Mouse (Mus musculus) liver, embryonic 13.5 days (tissue): Measurements from ENCODE around the gene Zfp526. TPM values are rescaled to one million over a fixed set of nuclear protein-coding genes. Genes with fewer than 3 reads are reported as not detected.

ENCODE experiments used
- ATAC-seq: fragments of 200-750 bp; cut with Nextera tagmentation; 2 replicates; pipeline ENCODE4 v1.8.0; 2017; ENCODE audit warnings: low read depth, mild to moderate bottlenecking, moderate number of reproducible peaks, moderate library complexity
- DNase-seq: peaks from one replicate; pipeline ENCODE4 v3.0.0; 2022
- H3K27ac ChIP-seq: fragments of 300-500 bp; sonication (generic); 2 replicates; pipeline ENCODE4 v1.5.1; 2015; ENCODE audit warnings: moderate library complexity, mild to moderate bottlenecking, inconsistent platforms
- H3K27me3 ChIP-seq: fragments of 300-500 bp; sonication (generic); 2 replicates; pipeline ENCODE4 v1.6.1; 2015; ENCODE audit warnings: mild to moderate bottlenecking, inconsistent platforms
- H3K36me3 ChIP-seq: fragments of 300-500 bp; sonication (generic); 2 replicates; pipeline ENCODE4 v1.6.1; 2015; ENCODE audit warnings: mild to moderate bottlenecking, inconsistent platforms
- H3K4me1 ChIP-seq: fragments of 300-500 bp; sonication (generic); replicated peaks from 2 replicates; pipeline ENCODE4 v1.6.1; 2015; ENCODE audit warnings: inconsistent platforms
- H3K4me2 ChIP-seq: fragments of 300-500 bp; sonication (generic); 2 replicates; pipeline ENCODE4 v1.6.1; 2015; ENCODE audit warnings: inconsistent platforms, mild to moderate bottlenecking, moderate library complexity
- H3K4me3 ChIP-seq: fragments of 300-500 bp; sonication (generic); replicated peaks from 2 replicates; pipeline ENCODE4 v1.5.1; 2015; ENCODE audit warnings: mild to moderate bottlenecking, inconsistent platforms
- H3K9ac ChIP-seq: fragments of 300-500 bp; sonication (generic); 2 replicates; pipeline ENCODE4 v1.6.1; 2015; ENCODE audit warnings: mild to moderate bottlenecking, inconsistent platforms
- H3K9me3 ChIP-seq: fragments of 300-500 bp; sonication (generic); replicated peaks from 2 replicates; pipeline ENCODE4 v1.6.1; 2016; ENCODE audit warnings: inconsistent platforms
- WGBS: fragments of 180-500 bp; shearing (Covaris S2); methylation state at CpG from one replicate; pipeline ENCODE4 v1.1.7; 2015; ENCODE audit not compliant: insufficient replicate concordance; 5-methylcytosine and 5-hydroxymethylcytosine counted together
- polyA plus RNA-seq: library from polyadenylated mRNA; unstranded; fragments of >200 nt; fragmentation: Nextera tagmentation; extraction: Ambion mirVana; gene quantifications from 2 replicates; pipeline ENCODE4 v1.2.1, GENCODE M21; 2015

Zfp526 gene
- polyA plus RNA-seq, 1 experiment from 2014 or later, result 2.0 TPM

DNA sequence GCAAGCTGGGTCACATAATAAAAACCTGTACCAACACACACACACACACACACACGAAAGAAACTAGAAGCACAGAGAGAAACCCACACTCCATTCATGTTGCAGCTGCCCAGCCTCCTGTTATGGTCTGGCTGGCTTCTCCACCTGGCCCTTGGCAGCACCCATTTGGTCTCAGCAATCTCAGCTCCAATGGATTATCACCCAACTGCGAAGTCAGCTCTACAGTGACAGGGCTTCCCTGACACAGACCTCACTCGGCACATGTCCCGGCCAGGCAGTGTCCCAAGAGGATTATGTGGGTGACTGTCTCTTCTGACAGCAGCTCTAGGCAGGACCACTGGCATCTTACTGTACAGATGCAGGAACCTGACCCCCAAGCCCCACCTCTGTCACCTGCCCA is 10.7 kb upstream of the Zfp526 start:
- no peaks in the 10 kb centered on the region for H3K9me3 ChIP-seq
- H3K4me3 ChIP-seq, result peak overlapping the region; percentile 48; the same call in 1 of the 2 replicates
- ATAC-seq (no peak), DNase-seq (no peak)
- peaks cover 99% of the 10 kb centered on the region for H3K36me3 ChIP-seq
- H3K4me1 ChIP-seq, result peaks cover 93% of the 10 kb centered on the region
- H3K9ac ChIP-seq, result peak overlapping the region; percentile 67; the same call in 1 of the 2 replicates
- no peaks in the 10 kb centered on the region for H3K27me3 ChIP-seq
- H3K27ac ChIP-seq, result peak overlapping the region; percentile 93
- 88% methylated on average over 4 of the region's 4 CpGs for WGBS
- peak overlapping the region; percentile 72 for H3K4me2 ChIP-seq

DNA sequence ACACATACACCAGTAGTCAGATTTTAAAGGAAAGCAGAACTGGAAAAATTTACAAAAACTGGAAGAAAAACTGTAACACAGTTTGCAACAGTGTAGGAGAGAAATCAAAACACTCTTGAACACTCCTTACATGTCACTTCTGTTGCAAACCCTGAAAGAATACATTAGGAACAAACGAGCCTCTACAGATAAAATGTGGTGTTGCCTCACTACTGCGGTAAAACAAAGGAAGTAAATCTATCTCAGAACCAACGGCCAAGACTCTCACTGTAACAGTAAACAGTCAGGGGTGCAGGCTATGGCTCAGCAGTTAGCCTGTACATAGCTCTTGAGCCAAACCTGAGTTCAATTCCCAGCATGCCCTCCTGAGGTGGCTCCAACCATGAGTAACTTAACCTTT is 8.1 kb upstream of the Zfp526 start:
- no peak overlapping the region for H3K9ac ChIP-seq
- WGBS, result 28% methylated on average over 3 of the region's 3 CpGs
- no peaks in the 10 kb centered on the region for H3K9me3 ChIP-seq
- H3K4me1 ChIP-seq, result peaks cover 83% of the 10 kb centered on the region
- H3K4me2 ChIP-seq, result no peak overlapping the region
- H3K27me3 ChIP-seq, result no peaks in the 10 kb centered on the region
- no peak for ATAC-seq
- DNase-seq, result no peak
- no peak overlapping the region; the same call in 1 of the 2 replicates for H3K27ac ChIP-seq
- no peak overlapping the region for H3K4me3 ChIP-seq
- peaks cover 98% of the 10 kb centered on the region for H3K36me3 ChIP-seq

DNA sequence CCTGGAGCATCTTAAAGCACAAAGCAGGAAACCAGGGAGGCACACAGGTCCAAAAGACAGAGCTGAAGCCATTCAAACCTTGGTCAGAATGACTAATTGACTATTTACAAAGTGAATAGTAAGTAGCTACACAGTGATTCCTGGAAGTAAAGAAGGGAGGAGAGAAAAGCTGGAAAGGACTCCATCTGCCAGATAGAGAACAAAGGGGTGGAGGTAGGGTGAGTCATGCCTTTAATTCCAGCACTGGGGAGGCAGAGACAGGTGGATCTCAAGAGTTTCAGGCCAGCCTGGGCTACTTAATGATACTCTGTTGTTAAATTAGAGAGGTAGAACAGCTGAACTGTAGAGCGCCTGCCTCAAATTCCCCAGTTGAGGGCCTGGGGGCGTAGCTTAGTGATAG is 7.1 kb upstream of the Zfp526 start:
- DNase-seq (no peak), ATAC-seq (no peak)
- no peak overlapping the region for H3K4me2 ChIP-seq
- no peaks in the 10 kb centered on the region for H3K9me3 ChIP-seq
- H3K36me3 ChIP-seq, result peaks cover 93% of the 10 kb centered on the region
- WGBS, result 83% methylated on average over 2 of the region's 2 CpGs
- peaks cover 79% of the 10 kb centered on the region for H3K4me1 ChIP-seq
- H3K27me3 ChIP-seq, result no peaks in the 10 kb centered on the region
- H3K4me3 ChIP-seq, result no peak overlapping the region
- H3K9ac ChIP-seq, result no peak overlapping the region
- H3K27ac ChIP-seq, result peak overlapping the region; percentile 14; the same call in 1 of the 2 replicates

DNA sequence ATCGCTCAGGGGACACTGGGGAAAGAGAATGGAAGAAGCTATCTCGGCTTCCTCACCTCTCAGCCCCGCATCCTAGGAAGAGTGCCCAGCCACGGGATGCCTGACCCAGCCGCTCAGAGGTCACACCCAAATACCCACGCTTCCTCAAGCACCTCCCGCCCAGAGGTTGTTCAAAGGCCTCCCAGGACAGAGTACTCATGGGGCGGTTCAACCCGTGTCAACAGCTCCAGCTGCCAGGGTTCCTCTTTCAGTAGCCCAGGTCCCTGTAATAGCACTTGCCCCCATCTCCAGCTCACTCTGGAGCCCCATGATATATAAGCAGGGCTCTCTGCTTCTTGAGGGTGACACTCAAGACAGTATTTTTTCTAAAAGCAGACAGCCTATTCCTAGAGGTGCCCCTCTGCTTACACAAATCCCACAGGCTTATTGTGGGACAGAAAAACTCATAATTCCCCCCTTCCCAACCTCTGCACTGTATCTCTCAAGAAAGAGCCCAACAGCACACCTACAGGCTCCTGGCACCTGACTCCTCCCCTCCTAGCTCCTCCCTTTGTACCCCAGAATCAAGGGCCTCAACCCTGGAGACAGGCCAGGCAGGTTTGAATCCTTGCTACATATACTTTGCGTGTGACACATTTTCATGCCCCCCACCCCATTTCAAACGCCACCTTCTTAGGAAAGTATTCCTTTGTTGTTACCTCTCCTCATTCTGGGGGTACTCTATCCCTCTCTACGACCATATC is 3.4 kb upstream of the Zfp526 start:
- H3K9me3 ChIP-seq, result no peaks in the 10 kb centered on the region
- peak overlapping the region; percentile 97 for H3K4me3 ChIP-seq
- H3K27me3 ChIP-seq, result no peaks in the 10 kb centered on the region
- no peak for DNase-seq
- WGBS, result 58% methylated on average over 12 of the region's 12 CpGs
- no peak for ATAC-seq
- H3K36me3 ChIP-seq, result peaks cover 60% of the 10 kb centered on the region
- peak overlapping the region; percentile 98 for H3K9ac ChIP-seq
- H3K4me2 ChIP-seq, result peak overlapping the region; percentile 89
- H3K27ac ChIP-seq, result peak overlapping the region; percentile 99
- peaks cover 69% of the 10 kb centered on the region for H3K4me1 ChIP-seq

DNA sequence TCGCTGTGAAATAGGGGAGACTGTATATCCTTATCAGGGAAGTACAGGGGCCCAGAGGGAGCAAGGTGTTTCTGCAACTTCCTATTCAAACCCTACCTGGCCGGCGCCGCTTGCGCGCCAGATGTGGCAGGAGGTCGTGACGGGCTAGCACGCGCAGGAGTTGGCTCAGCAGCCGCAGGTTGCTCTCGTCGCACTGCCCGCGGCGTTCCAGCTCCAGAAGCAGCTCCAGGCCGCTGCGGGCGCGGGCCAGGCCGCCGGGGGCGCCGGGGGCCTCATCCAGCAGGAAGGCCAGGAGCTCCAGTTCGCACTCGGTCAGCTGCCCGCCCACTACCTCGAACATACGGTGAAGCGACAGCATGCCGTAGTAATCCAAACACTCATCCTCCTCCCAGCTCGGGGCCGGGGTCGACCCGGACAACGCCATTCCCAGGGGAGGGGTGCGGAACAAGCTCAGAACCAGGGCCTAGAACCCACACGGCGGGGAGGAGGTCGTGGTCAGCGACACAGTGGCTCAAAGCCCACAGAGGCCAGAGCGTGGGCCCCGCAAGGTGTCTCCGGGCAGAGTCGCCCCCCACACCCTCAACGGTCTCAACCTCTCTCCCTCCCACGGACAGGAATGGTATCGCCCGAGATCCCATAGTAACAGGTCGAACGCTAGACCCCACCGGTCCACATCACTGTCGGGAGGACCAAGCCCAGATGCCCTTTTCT is 2.4 kb upstream of the Zfp526 start:
- Histone ChIP-seq H3K27ac (peak overlapping the region; percentile 99), H3K36me3 (peaks cover 60% of the 10 kb centered on the region), H3K4me1 (peaks cover 72% of the 10 kb centered on the region), H3K4me2 (peak overlapping the region; percentile 89), H3K27me3 (no peaks in the 10 kb centered on the region), H3K4me3 (peak overlapping the region; percentile 97), H3K9ac (peak overlapping the region; percentile 98), H3K9me3 (no peaks in the 10 kb centered on the region)
- under 1% methylated on average over 53 of the region's 53 CpGs for WGBS
- DNase-seq (peak; percentile 44), ATAC-seq (peak; percentile 8)

DNA sequence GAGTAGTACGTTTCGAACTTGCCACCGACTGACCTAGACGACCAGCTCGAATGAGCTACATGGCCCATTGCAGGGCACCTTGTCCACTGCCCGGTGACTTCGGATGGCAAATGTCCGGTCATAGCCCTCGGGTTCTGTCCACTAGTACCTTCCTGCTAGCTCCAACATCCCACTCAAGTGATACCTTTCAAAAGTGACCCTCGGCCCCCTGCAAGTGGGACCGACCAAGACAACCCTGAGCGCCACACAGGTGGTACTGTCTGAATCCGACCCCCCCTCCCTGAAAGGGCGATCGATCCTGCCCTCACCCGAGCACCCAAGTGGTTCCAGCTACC is 1.8 kb upstream of the Zfp526 start:
- Histone ChIP-seq H3K36me3 (peaks cover 60% of the 10 kb centered on the region), H3K27ac (peak overlapping the region; percentile 99), H3K9me3 (no peaks in the 10 kb centered on the region), H3K4me1 (peaks cover 68% of the 10 kb centered on the region), H3K9ac (peak overlapping the region; percentile 98), H3K4me2 (peak overlapping the region; percentile 89), H3K4me3 (peak overlapping the region; percentile 97), H3K27me3 (no peaks in the 10 kb centered on the region)
- DNase-seq, result no peak
- WGBS, result 0% methylated on average over 16 of the region's 16 CpGs
- no peak for ATAC-seq

DNA sequence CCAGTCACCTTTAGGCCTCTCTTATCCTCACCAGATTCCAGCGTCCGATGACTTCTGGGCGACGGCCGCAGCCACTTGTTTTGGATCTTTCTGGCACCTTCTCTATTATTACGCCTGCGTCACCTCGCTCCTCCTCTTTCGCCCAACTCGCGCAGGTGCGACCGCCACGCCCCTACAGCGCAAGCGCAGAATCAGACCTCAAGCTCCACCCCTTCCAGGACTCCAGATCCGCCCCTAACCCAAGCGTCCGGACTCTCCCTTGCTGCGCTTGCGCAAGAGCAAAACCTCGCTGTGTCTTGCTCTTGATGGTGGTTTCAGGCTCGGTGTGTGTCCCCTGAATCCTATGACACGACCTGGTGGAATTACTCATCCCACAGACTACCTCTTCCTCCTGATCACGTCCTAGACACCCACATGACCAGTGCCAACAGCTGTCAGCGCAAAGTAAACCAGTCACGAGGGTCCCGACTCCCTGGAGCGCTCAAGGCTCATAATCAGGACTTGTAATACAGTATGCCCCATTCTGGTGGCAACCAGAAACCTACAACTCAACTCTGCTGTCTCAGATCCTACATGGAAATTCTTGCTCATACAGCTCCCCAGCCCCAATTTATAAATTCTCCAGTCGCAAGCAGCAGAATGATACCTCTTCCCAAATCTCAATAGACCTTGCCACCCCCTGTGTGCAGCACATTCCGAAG is 1.3 kb upstream of the Zfp526 start:
- Histone ChIP-seq H3K4me3 (peak overlapping the region; percentile 97), H3K27ac (peak overlapping the region; percentile 99), H3K4me1 (peaks cover 64% of the 10 kb centered on the region), H3K36me3 (peaks cover 61% of the 10 kb centered on the region), H3K9ac (peak overlapping the region; percentile 98), H3K9me3 (no peaks in the 10 kb centered on the region), H3K27me3 (no peaks in the 10 kb centered on the region), H3K4me2 (peak overlapping the region; percentile 89)
- 2% methylated on average over 31 of the region's 31 CpGs for WGBS
- peak; percentile 64 for ATAC-seq
- DNase-seq, result peak; percentile 98

DNA sequence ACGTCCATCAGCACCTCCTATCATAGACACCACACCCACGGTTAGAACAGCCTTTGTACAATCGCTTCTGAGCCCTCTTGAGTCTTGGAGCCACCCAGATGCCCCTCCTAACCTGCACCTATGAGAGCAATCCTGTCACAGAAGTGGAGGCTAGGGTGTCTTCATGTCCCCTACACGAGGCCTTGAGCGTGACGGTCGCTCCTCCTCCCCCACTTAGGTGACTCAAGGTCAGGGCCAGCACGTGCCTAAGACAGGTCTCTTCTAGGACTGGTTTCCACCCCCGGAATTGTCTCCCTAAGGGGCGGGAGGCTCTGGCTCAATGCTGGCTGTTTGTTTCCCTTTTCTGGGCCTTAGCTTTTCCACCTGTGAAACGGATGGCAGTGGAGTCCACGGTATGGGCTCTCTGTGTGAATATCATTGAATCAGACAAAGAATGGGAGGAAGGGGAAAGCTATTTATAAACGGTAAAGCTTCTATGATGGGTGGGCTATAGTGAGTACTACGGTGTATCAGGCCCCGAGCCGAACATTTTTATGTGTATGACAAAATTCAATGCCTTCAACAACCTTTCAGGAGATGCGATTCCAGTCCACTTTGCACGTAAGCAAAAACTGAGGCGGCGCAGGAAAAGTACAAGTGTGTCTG is 646 bp upstream of the Zfp526 start, which contains the start of gene Dedd2:
Dedd2 (minus strand) TSS at position 159 of the 645 bp plus-strand sequence.
- peak; percentile 57 for DNase-seq
- H3K27me3 ChIP-seq, result no peaks in the 10 kb centered on the region
- H3K36me3 ChIP-seq, result peaks cover 61% of the 10 kb centered on the region
- peak within 1 kb of the TSS; percentile 99 for H3K27ac ChIP-seq
- 3% methylated on average over 20 of the region's 20 CpGs for WGBS
- peak within 1 kb of the TSS; percentile 98 for H3K9ac ChIP-seq
- ATAC-seq, result peak; percentile 35
- H3K4me3 ChIP-seq, result peak within 1 kb of the TSS; percentile 97
- peak within 1 kb of the TSS; percentile 89 for H3K4me2 ChIP-seq
- peaks cover 58% of the 10 kb centered on the region for H3K4me1 ChIP-seq
- H3K9me3 ChIP-seq, result no peaks in the 10 kb centered on the region

DNA sequence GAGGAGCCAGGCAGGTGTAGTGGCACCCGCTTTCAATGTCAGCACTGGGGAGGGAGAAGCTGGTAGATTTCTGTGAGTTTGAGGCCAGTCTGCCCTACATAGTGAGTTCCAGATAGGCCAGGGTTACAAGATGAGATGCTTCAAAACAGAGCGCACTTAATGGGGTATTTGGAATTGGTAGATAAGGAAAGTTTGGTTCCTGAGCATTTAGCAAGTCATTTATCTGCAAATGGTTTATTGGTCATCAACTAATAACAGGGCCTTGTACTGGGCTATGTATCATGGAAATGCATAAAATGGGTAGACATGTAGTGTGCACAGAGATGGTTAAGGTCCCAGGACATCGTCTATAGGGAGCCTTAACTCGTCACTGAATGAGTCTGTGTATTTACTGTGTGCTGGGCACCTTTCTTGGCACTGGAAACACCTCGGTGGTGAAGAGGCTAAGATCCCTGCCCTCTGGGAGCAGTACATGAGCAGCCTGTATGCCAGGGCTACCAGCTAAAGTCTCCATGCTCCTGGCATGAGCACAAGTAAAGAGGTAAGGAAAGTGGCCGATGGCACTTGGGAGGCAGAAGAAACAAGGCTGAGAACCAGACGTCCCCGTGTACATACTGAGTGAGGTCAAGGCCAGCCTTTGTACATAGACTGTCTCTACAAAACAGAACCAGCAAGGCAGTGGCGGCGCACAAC is 1.2 kb downstream of the Zfp526 start:
- WGBS, result 63% methylated on average over 10 of the region's 10 CpGs
- Histone ChIP-seq H3K4me1 (peaks cover 50% of the 10 kb centered on the region), H3K36me3 (peaks cover 62% of the 10 kb centered on the region), H3K4me2 (peak overlapping the region; percentile 89), H3K27ac (peak overlapping the region; percentile 92), H3K4me3 (peak overlapping the region; percentile 97), H3K9ac (peak overlapping the region; percentile 98), H3K9me3 (no peaks in the 10 kb centered on the region), H3K27me3 (no peaks in the 10 kb centered on the region)
- DNase-seq (no peak), ATAC-seq (0 out of 2 replicates have a peak, but pooled peaks have one; percentile 1)

DNA sequence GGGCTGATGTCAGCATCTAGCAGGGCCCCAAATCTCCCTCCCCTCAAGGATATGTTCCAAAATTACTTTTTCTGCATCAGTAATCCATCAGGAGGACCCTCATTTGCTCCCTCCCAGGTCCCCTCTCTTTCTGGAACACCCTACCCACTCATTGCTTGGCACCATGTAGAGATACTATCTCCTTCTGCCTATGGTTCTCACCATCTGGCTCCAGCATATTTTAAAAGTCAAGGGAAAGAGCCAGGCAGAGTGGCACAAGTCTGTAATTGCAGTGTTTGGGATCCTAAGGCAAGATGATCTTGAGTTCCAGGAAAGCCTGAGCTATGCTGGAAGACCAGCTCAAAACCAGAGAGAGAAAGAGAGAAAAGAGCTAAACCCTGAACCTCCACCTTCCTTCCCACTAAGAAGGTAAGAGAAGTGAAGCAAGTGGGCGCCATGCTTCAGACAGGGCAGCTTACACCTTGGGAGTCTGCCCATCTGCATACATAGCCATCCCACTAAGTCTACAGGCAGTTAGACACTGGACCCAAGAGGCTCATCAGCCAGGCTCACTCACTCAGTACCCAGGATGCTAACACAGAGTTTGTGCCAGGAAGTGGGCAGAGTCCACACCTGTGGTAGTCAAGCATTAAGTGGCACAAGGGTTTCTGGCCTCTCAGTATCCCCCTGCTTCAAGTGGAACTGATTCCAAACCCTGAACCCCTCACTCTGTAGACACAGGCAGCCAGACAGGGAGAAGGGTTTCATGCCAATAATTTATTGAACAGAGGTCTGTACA is 6.5 kb downstream of the Zfp526 start:
- H3K9ac ChIP-seq, result no peak overlapping the region
- DNase-seq (no peak), ATAC-seq (no peak)
- no peak overlapping the region for H3K4me2 ChIP-seq
- no peak overlapping the region for H3K27ac ChIP-seq
- H3K4me3 ChIP-seq, result no peak overlapping the region
- H3K36me3 ChIP-seq, result peaks cover 100% of the 10 kb centered on the region
- WGBS, result 76% methylated on average over 1 of the region's 1 CpGs
- H3K4me1 ChIP-seq, result peaks cover 13% of the 10 kb centered on the region
- H3K9me3 ChIP-seq, result no peaks in the 10 kb centered on the region
- H3K27me3 ChIP-seq, result no peaks in the 10 kb centered on the region
